Mouse (Mus musculus) c-Kit-negative CD71-positive TER-119-positive erythroid progenitor cells, embryonic 14.5 days (primary cell): ENCODE measurements around the gene Msgn1.

ENCODE experiments used
- DNase-seq: peaks from one replicate; pipeline ENCODE4 v3.0.0-alpha.2; 2013; ENCODE audit warnings: low read depth, low spot score

The Msgn1 gene

GRCm38 (mm10) chr12:11198551-11198950 lies 10.2 kb downstream of the Msgn1 start:
- DNase-seq = no peak

- DNase-seq = no peak
Observed at GRCm38 (mm10) chr12:11198026-11198425, 10.7 kb downstream of the Msgn1 start.

- DNase-seq = no peak
Observed at GRCm38 (mm10) chr12:11196830-11197229, 11.9 kb downstream of the Msgn1 start.

GRCm38 (mm10) chr12:11196142-11196597 lies 12.6 kb downstream of the Msgn1 start:
- DNase-seq = no peak

GRCm38 (mm10) chr12:11195031-11195430 lies 13.7 kb downstream of the Msgn1 start:
- no peak for DNase-seq

GRCm38 (mm10) chr12:11178486-11179154 lies 30.2 kb downstream of the Msgn1 start:
- peak; percentile 15 for DNase-seq

- DNase-seq = no peak
Observed at GRCm38 (mm10) chr12:11177408-11178394, 31.1 kb downstream of the Msgn1 start.

- no peak for DNase-seq
Observed at GRCm38 (mm10) chr12:11158670-11159069, 50.1 kb downstream of the Msgn1 start.
